Mouse (Mus musculus): ENCODE measurements around the gene Kmt2c. TPM values are rescaled to one million over a fixed set of nuclear protein-coding genes. Genes with fewer than 3 reads are reported as not detected.

Kmt2c gene
- polyA plus RNA-seq, 1 experiment from 2014 or later: 10.0 TPM

DNA sequence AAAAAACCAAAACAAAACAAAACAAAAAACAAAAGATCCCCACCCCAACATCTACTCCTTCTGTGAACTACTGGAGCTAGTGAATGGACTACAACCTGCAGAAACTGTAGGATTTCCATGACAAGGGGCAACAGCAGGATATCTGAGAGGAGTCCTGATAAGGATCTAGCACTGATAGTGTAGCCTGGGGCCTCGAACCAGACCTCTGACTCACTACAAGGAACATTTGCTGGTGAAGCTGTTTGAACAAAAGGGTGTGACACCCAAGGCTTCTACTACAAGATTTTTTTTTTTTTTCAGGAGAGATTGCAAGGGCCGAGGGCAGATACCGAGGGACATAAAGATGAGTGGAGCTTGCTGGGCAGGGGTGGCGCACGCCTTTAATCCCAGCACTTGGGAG, 34.7 kb upstream of the Kmt2c start:
- Histone ChIP-seq H3K36me3 (ENCODE audit: insufficient read depth, low read length) (no peaks in the 10 kb centered on the region), H3K4me2 (replicated peaks; ENCODE audit: low read depth, low read length) (no peak overlapping the region), H3K4me3 (ENCODE audit: low read length) (no peak overlapping the region), H3K9me3 (ENCODE audit: low read length) (no peaks in the 10 kb centered on the region), H3K27me3 (ENCODE audit: insufficient read depth, low read length) (no peaks in the 10 kb centered on the region), H3K27ac (ENCODE audit: low read length) (no peak overlapping the region), H3K9ac (replicated peaks; ENCODE audit: low read length) (no peak overlapping the region), H3K4me1 (ENCODE audit: insufficient read depth, low read length) (peaks cover 7% of the 10 kb centered on the region; the same call in 1 of the 2 replicates)
- ATAC-seq (ENCODE audit: low FRiP score, low TSS enrichment): no peak
- 84% methylated on average over 5 of the region's 5 CpGs for WGBS

DNA sequence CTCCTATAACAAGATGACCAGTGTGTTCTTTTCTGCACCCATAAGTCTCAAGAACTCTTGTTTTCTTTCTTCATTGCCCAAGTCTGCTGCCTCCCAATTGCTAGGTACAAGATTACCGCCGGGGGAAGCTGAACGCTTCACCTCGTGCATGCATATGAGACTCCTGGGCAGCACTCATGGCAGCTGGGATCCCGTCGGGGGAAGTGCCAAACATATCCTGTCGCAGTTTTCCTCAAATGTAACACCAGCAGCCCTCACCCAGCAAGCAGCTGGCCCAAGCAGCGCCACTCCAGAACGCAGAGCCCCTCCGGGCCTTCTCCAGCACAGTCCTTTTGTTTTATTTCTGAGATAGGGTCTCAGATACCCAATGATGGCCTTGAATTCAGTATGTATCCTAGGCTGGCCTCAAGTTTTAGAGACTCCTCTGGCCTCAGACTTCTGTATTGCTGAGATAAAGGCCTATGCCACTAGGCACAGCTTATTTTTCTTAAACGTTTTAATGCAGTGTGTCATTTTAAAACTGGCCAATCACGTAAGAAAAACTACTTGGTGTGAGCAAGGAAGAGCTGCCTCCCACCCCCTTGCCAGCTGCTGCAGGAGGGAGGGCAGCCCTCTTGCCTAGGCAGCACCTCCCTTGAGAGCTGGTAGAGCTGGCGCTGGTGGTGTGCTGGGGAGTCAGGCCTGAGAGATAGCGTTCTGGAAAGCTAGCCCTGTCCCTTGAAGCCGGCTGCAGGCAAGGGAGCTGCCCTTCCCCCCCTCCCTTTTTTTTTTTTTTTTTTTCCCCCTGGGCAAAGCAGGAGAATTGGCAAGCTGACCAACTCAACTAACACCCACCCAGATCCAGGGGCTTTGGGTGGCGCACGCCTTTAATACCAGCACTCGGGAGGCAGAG, 33.9 kb upstream of the Kmt2c start:
- ATAC-seq (ENCODE audit: low FRiP score, low TSS enrichment): no peak
- Histone ChIP-seq H3K9me3 (ENCODE audit: low read length) (no peaks in the 10 kb centered on the region), H3K27me3 (ENCODE audit: insufficient read depth, low read length) (no peaks in the 10 kb centered on the region), H3K4me2 (replicated peaks; ENCODE audit: low read depth, low read length) (no peak overlapping the region), H3K9ac (replicated peaks; ENCODE audit: low read length) (no peak overlapping the region), H3K36me3 (ENCODE audit: insufficient read depth, low read length) (no peaks in the 10 kb centered on the region), H3K4me1 (ENCODE audit: insufficient read depth, low read length) (peaks cover 7% of the 10 kb centered on the region), H3K4me3 (ENCODE audit: low read length) (no peak overlapping the region), H3K27ac (ENCODE audit: low read length) (no peak overlapping the region)
- whole genome bisulfite sequencing: 60% methylated on average over 18 of the region's 18 CpGs

DNA sequence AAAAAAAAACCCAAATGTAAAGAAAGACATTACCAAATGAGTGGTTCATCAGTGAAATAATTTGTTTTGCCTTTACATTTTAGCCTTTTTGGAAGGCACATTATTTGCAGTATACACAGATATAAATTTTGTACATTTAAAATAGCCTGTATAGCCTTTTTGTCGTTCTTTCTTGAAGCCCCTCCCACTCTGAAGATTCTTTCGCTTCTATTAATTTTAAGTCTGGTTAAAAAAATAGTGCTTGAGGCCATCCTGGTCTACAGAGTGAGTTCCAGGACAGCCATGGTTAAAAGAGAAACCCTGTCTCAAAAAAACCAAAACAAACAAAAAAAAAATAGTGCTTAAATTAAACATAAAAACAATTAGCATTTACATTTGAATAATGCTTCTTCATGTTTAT, 32.0 kb upstream of the Kmt2c start:
- Histone ChIP-seq H3K9ac (replicated peaks; ENCODE audit: low read length) (no peak overlapping the region), H3K9me3 (ENCODE audit: low read length) (no peaks in the 10 kb centered on the region), H3K4me1 (ENCODE audit: insufficient read depth, low read length) (peaks cover 7% of the 10 kb centered on the region), H3K36me3 (ENCODE audit: insufficient read depth, low read length) (no peaks in the 10 kb centered on the region), H3K27me3 (ENCODE audit: insufficient read depth, low read length) (no peaks in the 10 kb centered on the region), H3K27ac (ENCODE audit: low read length) (no peak overlapping the region), H3K4me2 (replicated peaks; ENCODE audit: low read depth, low read length) (peak overlapping the region; percentile 66), H3K4me3 (ENCODE audit: low read length) (peak overlapping the region; percentile 66)
- no peak for ATAC-seq (ENCODE audit: low FRiP score, low TSS enrichment)
- WGBS: 26% methylated on average over 2 of the region's 2 CpGs

DNA sequence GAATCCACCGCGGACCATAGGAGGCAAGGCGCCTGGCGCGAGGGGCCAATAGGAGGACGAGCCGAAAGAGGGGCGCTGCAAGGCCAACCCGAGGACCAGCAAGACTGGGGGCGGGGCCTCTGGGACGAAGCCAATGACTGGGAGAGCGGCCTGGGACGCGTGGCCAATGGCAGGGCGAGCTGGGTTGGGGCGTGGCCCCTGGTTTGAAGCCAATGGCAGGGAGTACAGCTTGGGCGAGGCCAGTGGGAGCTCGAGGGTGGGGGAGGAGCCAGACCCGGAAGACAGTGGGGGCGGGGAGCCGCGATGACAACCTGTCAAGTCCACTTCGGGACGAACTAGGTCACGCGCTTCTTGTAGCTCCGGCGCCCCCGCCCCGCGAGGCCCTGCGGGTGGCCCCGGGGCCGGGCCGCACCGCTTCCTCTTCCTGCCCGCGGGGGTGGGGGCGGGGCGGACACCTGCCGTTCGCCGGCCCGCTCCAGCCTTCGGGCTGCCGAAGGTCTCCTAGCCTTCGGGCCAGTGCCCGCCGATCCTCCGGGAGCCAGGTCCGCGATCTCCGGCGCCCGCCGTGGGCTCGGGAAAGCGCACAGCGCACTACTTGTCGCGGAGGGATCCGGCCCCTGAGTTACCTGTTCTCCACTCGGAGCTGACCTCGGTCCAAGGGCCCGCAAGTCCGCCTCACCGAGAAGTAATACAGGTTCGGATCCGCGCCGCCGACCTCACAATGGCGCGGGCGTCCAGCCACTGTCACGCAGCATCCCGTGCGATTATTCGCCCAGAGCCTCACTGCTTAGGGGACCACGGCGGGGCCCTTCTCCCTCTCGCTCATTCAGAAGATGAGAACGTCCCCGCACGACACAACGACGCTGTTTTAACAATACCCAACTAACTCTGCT, 31.2 kb upstream of the Kmt2c start:
- Histone ChIP-seq H3K9ac (replicated peaks; ENCODE audit: low read length) (peak overlapping the region; percentile 83), H3K27me3 (ENCODE audit: insufficient read depth, low read length) (no peaks in the 10 kb centered on the region), H3K4me3 (ENCODE audit: low read length) (peak overlapping the region; percentile 66), H3K36me3 (ENCODE audit: insufficient read depth, low read length) (no peaks in the 10 kb centered on the region), H3K4me1 (ENCODE audit: insufficient read depth, low read length) (peaks cover 7% of the 10 kb centered on the region), H3K27ac (ENCODE audit: low read length) (peak overlapping the region; percentile 95), H3K9me3 (ENCODE audit: low read length) (no peaks in the 10 kb centered on the region), H3K4me2 (replicated peaks; ENCODE audit: low read depth, low read length) (peak overlapping the region; percentile 77)
- 0% methylated on average over 86 of the region's 87 CpGs for WGBS
- ATAC-seq (ENCODE audit: low FRiP score, low TSS enrichment): peak; percentile 100

DNA sequence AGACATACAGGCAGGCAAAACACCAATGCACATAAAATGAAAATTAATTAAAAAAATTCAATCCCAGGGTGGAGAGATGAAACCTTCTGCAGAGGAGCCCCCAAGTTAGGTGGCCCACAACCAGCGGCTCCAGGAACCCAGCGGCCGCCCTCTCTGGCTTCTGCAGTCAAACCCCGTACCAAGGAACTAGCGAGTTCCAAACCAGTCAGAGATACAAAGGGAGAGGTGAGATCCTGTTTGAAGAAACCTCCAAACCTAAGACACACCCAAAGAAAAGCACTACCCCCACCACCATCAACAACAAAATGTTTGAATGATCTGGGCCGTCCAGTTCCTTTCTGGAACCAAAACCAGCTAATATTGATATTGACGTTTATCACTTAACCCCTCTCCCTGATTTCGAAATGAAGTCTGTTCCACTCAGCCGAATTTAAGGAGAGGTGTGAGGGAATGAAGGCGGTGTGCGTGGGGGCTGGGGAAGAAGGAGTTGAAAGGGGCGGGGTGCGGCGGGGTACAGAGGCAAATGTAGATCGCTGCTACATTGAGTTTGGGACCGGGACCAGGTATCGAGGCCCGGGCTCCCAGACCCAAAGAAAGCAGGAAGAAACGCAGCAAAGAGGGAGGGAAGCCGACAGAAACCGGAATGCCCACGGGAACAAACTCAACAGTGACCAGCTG, 30.4 kb upstream of the Kmt2c start:
- H3K9ac ChIP-seq (replicated peaks; ENCODE audit: low read length): peak overlapping the region; percentile 73
- no peaks in the 10 kb centered on the region for H3K36me3 ChIP-seq (ENCODE audit: insufficient read depth, low read length)
- H3K4me1 ChIP-seq (ENCODE audit: insufficient read depth, low read length): peaks cover 7% of the 10 kb centered on the region
- 8% methylated on average over 22 of the region's 22 CpGs for WGBS
- no peaks in the 10 kb centered on the region for H3K27me3 ChIP-seq (ENCODE audit: insufficient read depth, low read length)
- H3K4me2 ChIP-seq (replicated peaks; ENCODE audit: low read depth, low read length): peak overlapping the region; percentile 77
- ATAC-seq (ENCODE audit: low FRiP score, low TSS enrichment): no peak
- H3K27ac ChIP-seq (ENCODE audit: low read length): peak overlapping the region; percentile 74
- peak overlapping the region; percentile 66 for H3K4me3 ChIP-seq (ENCODE audit: low read length)
- H3K9me3 ChIP-seq (ENCODE audit: low read length): no peaks in the 10 kb centered on the region

DNA sequence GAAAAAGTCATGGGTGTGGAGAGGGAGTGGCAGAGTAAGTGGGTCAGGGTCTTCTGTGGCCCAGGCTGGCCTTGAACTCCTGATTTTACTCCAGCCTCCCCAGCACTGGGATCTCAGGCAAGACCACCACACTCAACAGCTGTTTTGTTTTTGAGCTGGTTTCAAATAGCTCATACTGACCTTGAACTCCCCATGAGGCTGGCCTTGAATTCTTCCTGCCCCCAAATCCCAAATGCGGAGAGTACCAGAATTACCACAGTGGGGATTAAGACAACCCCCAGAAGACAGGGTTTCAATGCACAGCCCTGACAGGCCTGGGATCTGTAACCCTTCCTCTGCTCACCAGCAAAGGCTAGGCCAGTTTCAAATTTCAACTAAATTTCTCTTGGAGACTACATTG, 29.4 kb upstream of the Kmt2c start:
- Histone ChIP-seq H3K4me1 (ENCODE audit: insufficient read depth, low read length) (peaks cover 7% of the 10 kb centered on the region), H3K36me3 (ENCODE audit: insufficient read depth, low read length) (no peaks in the 10 kb centered on the region), H3K27me3 (ENCODE audit: insufficient read depth, low read length) (no peaks in the 10 kb centered on the region), H3K9me3 (ENCODE audit: low read length) (no peaks in the 10 kb centered on the region), H3K4me2 (replicated peaks; ENCODE audit: low read depth, low read length) (no peak overlapping the region), H3K4me3 (ENCODE audit: low read length) (no peak overlapping the region), H3K9ac (replicated peaks; ENCODE audit: low read length) (no peak overlapping the region), H3K27ac (ENCODE audit: low read length) (no peak overlapping the region)
- WGBS: 70% methylated on average over 1 of the region's 1 CpGs
- no peak for ATAC-seq (ENCODE audit: low FRiP score, low TSS enrichment)

DNA sequence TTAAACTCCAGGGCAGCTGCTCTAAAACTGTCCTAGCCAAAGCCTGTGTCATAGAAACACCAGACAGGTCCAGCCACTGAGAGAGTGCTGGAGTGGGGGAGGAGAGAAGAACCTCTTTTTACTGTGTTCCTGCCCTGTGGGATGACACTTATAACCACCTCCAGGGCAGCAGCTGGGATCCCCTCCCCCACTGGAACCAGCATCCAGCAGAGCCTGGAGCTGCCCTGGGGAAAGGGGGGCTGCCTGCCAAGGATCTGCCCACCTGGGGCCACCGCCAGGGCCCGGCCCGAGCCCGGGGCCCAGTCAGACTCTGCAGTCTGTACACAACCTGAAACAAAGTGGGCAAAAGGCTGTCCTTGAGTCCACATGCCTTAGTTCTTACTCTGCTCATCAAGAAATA, 28.3 kb upstream of the Kmt2c start:
- H3K4me1 ChIP-seq (ENCODE audit: insufficient read depth, low read length): peaks cover 7% of the 10 kb centered on the region
- ATAC-seq (ENCODE audit: low FRiP score, low TSS enrichment): no peak
- H3K9ac ChIP-seq (replicated peaks; ENCODE audit: low read length): no peak overlapping the region
- no peak overlapping the region for H3K4me2 ChIP-seq (replicated peaks; ENCODE audit: low read depth, low read length)
- 28% methylated on average over 4 of the region's 4 CpGs for WGBS
- H3K27ac ChIP-seq (ENCODE audit: low read length): no peak overlapping the region
- no peak overlapping the region for H3K4me3 ChIP-seq (ENCODE audit: low read length)
- H3K9me3 ChIP-seq (ENCODE audit: low read length): no peaks in the 10 kb centered on the region
- no peaks in the 10 kb centered on the region for H3K36me3 ChIP-seq (ENCODE audit: insufficient read depth, low read length)
- no peaks in the 10 kb centered on the region for H3K27me3 ChIP-seq (ENCODE audit: insufficient read depth, low read length)

DNA sequence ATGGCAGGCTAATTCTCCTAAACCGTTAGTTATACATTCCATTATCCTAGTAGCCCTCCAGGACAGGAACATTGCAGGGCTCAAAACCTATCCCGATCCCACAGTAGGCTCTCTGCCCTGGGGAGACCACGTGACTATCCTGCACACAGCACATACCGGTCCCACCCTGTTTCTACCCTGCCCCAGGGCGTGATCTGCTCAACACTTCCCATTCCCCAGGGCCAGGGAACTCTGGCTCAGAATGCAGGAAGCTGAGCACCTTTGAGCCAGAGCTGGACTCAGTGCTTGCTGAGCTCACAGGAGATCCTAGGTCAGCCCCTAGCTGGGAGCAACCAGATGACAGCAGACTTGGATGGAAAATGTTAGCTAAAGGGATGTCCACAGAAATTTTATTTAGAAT, 27.5 kb upstream of the Kmt2c start:
- ATAC-seq (ENCODE audit: low FRiP score, low TSS enrichment): no peak
- no peak overlapping the region for H3K27ac ChIP-seq (ENCODE audit: low read length)
- WGBS: 48% methylated on average over 5 of the region's 5 CpGs
- H3K27me3 ChIP-seq (ENCODE audit: insufficient read depth, low read length): no peaks in the 10 kb centered on the region
- peaks cover 7% of the 10 kb centered on the region for H3K4me1 ChIP-seq (ENCODE audit: insufficient read depth, low read length)
- no peaks in the 10 kb centered on the region for H3K36me3 ChIP-seq (ENCODE audit: insufficient read depth, low read length)
- H3K9ac ChIP-seq (replicated peaks; ENCODE audit: low read length): no peak overlapping the region
- H3K4me2 ChIP-seq (replicated peaks; ENCODE audit: low read depth, low read length): no peak overlapping the region
- H3K9me3 ChIP-seq (ENCODE audit: low read length): no peaks in the 10 kb centered on the region
- no peak overlapping the region for H3K4me3 ChIP-seq (ENCODE audit: low read length)

DNA sequence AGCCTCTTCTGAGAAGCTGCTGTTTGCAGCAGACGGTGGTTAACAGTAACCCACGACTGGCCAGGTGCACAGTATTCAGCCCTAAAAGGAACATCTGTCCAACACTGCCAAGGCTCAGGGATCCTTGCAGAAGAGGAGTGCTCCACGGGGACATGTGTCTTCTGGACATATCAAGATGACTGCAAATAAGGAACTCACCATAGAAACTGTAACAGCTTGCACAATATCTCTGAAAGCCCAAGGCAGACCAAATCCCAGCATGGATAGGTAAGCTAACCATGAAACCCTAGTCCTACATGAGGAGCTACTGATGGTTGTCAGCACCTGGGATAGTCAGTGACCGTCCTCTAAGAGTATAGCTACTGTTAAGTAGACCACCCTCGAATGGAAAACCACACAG, 22.9 kb upstream of the Kmt2c start:
- no peak overlapping the region for H3K4me2 ChIP-seq (replicated peaks; ENCODE audit: low read depth, low read length)
- no peaks in the 10 kb centered on the region for H3K36me3 ChIP-seq (ENCODE audit: insufficient read depth, low read length)
- 83% methylated on average over 5 of the region's 5 CpGs for WGBS
- H3K4me3 ChIP-seq (ENCODE audit: low read length): no peak overlapping the region
- no peaks in the 10 kb centered on the region for H3K9me3 ChIP-seq (ENCODE audit: low read length)
- no peaks in the 10 kb centered on the region for H3K27me3 ChIP-seq (ENCODE audit: insufficient read depth, low read length)
- H3K4me1 ChIP-seq (ENCODE audit: insufficient read depth, low read length): no peaks in the 10 kb centered on the region
- H3K27ac ChIP-seq (ENCODE audit: low read length): no peak overlapping the region
- H3K9ac ChIP-seq (replicated peaks; ENCODE audit: low read length): no peak overlapping the region
- no peak for ATAC-seq (ENCODE audit: low FRiP score, low TSS enrichment)
